Mouse (Mus musculus) NIH3T3 (cell line): ENCODE results near the gene Nup210l.
A peak's percentile ranks its signal among the peaks of the same experiment; 100 is the strongest.

Source experiments
- DNase-seq: peaks from one replicate; pipeline ENCODE4 v3.0.0-alpha.2; 2012; ENCODE audit warnings: low read depth

Nup210l gene

DNA sequence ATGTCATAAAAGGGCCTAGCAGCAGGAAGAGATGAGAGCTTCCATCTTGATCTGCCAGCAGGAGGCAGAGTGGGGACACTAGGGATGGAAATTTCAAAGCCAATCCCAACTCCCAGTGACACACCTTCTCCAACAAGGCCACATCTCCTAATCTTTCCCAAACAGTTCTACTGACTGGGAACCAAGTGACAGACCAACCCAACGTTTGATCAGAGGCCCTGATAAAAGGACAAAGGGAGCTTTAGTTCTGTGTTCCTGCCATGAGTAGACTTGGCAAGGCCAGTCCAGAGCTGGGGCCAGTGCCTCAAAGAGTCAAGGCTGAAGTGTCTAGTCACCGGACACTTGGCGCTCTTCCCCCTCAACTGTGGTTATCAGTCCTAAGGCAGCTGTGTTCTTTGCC, 57.6 kb downstream of the Nup210l start:
- DNase-seq = peak; percentile 14

DNA sequence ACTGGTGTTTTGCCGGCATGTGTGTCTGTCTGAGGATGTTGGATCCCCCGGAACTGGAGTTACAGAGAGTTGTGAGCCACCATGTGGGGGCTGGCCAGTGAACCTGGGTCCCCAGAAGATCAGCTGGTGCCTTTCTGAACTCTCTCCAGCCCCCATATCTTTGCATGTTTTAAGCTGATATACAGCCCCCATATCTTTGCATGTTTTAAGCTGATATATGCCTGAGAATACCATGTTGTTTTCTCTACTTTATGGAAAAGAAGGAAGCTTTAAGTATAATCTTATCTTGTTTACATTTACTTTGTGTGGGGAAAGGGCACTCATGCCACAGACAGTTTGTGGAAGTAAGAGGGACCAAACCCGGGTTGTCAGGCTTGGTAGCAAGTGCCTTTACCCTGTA, 75.6 kb downstream of the Nup210l start:
- DNase-seq = no peak

DNA sequence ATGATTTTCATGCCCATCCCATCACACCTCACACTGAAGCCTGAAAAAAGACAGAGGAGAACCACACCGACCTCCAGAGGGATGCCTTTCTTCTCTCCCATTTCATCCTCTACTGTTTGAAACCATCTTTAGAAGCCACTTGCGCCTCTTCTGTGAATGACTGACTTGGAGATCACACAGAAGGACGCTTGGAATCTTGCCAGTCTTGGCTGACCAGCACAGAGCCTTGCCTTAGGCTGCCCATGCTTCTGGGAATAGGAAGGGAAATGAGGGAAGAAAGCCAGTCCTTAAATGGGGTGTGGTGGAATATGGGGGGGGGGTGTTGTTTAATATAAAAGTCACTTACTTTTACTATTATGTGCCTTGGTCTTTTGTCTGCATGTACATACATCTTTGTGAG, 79.6 kb downstream of the Nup210l start:
- DNase-seq = peak; percentile 40

DNA sequence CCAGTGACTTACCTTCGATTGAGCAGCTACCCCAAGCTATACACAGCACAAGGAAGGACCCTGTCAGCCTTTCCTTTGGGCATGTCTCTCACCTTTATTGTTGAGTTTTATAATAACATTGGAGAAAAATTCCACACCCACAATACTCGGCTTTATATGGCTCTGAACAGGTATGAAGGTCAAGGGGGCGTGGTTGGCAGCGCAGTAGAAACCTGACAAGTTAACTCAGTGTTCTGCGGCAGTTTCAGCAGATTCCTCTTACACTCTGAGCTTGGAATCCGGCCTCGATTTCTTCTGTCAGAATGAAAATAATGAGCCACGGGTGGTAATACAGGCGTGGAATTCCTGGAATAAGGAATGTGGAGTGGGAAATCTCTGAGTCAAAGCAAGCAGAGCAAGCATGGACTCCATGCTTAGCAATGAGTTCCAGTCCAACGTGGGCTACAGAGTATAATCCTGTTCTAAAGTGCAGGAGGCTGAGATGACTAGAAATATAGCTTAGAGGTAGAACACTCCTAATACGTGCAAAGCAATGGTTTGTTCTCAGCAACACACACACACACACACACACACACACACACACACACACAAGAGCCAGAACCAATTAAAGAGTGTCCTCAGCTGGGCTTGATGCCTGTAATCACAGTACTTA, 87.1 kb downstream of the Nup210l start:
- no peak for DNase-seq

DNA sequence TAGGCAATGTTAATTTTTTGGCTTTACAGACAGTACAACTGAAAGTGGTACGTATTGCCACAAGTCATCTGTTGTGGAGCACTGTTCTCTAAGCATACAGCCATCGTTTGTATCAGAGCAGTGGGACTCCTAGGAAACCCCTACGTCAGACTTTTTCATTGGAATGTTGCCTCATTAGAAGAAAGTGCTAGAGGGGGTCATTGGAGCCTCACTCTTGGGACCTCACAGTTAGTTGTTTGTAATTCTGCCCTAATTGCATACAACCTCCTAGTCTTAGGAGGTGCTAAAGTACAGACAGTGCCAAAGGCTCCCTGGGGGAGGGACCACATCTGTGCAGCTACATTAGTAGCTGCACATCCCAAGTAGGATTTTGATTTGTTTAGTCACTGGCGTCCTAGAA, 90.8 kb downstream of the Nup210l start:
- no peak for DNase-seq

DNA sequence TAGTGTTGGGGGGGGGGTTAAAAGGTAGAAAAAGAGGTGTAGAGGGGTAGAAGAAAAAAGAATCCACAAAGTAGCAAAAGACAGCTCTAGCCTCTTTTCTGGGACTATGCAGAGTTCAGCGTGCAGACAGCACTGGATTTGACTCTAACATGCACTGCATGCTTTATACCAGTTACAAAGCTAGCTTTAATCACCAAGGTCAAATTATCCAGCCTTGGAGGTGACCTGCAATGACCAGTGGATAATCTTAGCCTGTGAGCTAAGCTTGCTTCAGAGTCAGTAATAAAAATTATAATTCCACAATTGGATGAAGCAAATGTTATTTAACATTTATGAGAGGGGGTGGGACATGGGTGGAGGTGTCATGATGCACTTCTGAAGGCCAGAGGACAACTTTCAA, 91.7 kb downstream of the Nup210l start:
- no peak for DNase-seq

DNA sequence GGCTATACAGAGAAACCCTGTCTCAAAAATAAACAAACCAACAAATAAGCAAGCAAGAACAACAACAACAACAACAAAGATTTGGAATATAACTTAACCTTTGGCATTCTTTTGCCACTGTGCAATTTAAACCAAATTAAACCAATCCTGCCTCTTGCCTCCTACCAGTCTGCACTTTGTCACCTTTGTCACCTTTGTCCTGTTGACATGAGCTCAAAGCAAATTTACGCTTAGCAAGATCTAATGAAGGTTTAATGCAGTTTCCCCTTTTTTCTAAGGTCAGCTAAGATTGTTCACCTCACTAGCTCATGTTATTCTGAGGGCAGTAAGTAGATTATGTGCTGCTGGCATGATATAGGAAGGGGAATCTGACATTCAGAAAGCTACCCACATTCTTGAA, 93.6 kb downstream of the Nup210l start:
- no peak for DNase-seq

DNA sequence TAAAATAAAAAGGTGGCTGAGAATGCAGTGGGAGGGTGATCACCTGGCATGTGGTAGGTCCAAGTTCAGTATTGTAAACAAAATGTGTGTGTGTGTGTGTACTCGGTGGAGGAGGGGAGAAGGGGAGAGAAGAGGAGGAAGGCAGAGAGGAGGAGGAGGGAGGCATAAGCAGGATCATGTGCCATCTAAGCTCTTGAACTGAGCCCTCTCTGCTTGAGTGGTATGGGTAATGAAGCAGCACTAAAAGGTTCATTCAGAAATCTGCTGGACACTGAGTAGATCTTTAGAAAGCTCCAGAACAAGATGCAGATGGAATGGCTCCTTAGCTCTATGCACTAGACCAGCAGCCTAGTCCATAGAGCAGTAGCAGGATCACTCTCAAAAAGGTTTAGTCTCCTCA, 99.0 kb downstream of the Nup210l start:
- DNase-seq = no peak

DNA sequence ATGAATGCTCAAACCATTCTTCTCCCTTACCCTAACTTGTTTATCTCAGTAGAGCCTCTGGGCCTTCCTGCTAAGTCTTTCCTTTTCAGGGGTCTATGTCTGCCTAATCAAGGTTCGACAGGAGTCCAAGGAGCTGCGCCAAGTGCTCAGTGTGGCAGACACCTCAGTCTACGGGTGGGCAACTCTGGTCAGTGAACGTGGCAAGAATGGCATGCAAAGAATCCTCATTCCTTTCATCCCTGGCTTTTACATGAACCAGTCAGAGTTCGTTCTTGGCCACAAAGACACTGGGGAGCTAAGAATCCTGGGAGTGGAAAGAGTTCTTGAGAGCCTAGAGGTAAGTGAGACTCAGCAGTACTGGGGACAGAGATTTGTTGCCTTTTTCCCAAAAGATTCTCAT, 99.7 kb downstream of the Nup210l start:
- no peak for DNase-seq

DNA sequence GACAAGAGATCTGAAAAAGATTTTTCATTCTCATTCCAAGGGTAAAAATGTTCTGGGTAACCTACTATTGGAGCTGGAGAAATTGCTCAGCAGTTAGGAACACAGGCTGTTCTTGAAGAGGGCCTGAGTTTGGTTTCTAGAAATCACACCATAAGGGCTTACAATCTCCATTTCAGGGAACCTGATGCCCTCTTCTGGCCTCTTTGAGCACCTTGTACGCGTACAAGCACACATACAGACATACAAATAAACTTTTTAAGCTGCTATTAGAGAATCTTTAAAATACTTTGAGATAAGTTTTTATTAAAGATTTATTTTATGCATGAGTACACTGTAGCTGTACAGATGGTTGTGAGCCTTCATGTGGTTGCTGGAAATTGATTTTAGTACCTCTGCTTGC, 100.7 kb downstream of the Nup210l start:
- no peak for DNase-seq

DNA sequence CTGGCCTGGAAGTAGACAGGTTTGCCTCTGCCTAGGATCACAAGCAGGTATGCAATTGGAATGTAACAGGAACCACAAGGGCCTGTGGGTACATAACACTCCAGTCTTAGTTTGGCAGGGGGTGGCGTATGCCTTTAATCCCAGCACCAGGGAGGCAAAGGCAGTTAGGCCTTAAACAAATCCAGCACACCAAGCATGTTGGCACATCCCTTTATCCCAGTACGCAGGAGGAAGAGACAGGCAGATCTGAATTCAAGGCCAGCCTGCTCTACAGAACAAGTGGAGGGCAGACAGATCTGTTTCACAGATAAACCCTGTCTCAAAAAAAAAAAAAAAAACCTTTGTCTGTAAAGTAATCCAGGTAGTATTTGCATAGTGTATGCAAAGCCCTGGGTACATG, 104.7 kb downstream of the Nup210l start:
- no peak for DNase-seq

DNA sequence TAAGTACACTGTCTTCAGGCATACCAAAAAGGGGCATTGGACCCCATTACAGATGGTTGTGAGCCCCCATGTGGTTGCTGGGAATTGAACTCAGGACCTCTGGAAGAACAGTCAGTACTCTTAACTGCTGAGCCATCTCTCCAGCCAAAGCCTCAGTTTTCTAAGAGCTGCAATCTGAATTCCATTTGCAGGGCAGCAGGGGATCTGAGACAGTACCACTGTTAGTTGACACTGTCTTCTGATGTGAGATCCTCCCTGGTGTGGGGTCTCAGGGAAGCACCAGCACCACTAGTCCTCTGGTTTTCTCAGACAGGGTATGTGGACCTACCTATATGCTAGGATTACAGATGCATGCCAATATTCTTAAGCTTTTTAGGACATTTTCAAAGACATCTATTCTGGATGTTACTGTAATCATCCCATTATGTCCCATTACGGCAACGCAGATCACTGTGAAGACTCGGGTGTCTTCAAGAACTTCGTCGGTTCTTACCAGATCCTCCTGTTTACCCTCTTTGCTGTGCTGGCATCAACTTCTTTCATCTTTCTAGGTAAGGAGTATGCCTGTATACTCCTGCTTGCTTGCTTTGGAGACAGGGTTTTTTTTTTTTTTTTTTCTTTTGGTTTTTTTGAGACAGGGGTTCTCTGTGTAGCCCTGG, 106.1 kb downstream of the Nup210l start:
- DNase-seq = no peak

DNA sequence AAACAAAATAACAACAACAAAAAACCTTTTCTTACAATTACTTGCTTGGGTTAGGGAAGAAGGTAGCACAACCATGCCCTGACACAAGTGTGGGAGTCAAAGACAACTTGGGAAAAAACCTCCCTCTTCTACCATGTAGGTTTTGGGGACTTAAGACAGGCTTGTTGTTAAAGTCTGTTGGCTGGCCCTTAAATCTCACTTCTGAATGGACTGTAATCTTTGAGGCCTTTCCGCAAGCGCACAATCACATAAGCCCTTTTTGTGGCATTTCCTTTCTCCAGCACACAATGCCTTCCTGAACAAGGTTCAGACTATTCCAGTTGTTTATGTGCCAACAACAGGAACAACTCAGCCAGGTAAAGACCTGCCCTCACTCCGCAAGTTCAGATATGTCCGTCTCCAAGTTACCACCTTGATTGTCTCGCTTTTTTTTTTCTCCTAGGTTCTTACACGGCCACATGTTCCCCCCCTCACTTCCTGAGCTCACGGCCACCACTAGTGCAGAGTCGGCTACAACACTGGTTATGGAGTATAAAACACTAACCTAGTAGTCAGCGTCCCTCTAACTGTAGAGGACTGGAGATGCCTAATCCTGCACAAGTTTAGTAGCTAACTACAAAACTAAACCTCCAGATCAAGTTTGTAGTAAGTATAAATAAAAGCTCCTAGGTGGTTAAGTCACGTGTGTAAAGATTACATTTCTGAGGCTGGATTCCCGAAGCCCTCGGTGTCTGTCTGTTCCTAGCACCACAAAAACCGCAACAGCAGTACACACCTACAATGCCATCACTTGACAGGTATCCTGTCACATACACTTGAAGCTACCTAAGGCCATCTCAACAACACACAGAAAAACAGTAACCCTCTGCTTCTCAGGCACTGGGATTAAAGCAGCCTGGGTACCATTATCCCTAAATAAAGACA, 107.8 kb downstream of the Nup210l start:
- DNase-seq = no peak

DNA sequence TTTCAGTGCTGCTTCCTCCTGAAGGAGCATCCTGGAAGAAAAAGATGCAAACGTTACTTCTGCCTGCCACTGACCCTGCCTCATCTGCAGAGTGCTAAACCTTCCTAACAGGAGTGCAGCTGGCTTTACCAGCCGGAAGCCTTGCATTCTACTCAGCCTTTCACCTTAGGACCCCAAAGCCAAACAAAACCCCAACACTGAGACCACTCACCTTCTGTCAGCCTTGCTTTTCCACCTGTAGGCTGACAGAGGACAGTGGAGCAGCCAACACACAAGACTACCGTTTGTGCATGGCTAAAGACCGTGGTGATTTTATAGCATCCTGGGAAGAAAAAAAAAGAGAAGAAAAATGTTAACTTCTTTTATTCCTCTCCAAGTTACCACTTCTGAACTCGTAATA, 108.8 kb downstream of the Nup210l start:
- no peak for DNase-seq

DNA sequence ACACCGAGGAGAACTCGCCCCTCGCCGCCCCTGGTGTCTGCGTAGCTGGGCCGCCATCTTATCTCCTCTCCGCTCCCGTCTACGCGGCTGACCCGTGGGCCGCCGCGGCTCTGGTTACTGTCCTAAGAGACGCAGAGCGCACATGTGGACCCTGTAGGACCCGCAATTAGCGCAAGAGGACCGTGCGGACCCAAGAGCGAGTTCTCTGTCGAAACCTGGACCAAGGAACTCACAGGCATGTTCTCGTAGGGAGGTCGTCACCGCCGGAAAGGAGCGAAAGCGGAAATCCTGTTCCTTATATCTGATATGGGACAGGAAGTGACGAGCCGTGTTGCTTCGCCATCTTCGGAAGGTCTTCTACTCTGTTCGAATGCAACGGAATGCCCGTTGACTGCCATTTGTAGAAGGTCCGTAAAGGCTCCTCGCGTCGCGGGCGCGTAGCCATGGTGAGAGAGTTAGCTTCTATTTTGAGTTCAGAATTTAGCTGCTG, 109.5 kb downstream of the Nup210l start, which contains the start of the genes Rps27 and Rab13:
Gene Rps27, minus strand, starts transcription at position 275 of the 490 bp plus-strand sequence.
Gene Rab13, plus strand, starts transcription at position 319 of the 490 bp plus-strand sequence.
- peak; percentile 97 for DNase-seq

DNA sequence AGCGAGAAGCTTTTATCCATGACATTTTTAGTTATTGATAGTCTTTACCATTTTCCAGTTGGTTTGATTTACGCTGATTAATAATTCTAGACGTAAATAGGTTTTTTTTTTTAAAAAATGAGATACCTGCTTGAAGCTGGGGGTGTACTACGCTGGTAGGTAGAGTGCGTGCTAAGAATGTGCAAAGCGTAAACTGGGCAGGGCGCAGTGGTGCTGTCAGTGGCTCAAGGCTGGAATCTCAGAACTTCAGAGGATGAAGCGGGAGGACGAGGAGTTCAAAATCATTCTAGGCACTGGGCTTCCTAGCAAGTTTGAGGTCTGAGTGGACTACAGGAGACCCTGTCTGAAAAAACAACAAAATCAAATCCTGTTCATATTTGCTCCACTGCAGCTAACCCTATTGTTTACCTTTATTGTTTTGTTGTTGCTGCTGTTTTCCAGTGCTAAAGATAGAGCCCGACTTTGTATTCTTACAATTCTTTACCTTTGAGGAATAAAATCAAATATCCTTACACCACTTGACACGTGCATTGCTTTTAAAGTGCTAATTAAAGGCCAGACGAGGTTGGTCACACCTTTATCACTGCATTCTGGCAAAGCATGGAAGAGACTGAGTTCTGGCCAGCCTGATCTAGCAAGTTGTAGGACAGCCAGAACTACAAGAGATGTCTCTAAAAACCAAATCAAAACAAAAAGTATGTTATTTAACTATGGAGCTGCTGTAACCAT, 110.2 kb downstream of the Nup210l start:
- no peak for DNase-seq

DNA sequence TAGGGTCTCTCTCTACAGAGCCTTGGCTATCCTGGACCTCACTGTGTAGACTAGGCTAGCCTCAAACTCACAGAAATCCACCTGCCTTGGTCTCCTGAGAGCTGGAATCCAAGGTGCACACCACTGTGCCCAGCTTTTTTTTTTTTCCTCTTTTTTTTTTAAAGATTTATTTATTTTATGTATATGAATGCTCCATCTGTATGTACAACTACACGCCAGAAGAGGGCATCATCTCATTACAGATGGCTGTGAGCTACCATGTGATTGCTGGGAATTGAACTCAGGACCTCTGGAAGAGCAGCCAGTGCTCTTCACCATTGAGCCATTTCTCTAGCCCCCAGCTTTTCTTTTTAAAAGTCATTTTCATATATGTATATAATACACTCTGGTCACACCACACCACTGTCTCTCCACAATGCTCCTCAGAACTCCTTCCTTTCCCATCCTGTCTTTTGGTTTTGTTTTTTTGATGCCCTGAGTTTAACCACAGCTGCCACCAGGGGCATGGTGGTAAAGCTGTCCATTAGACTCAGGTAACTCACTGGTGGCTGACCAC, 112.0 kb downstream of the Nup210l start:
- peak; percentile 54 for DNase-seq

DNA sequence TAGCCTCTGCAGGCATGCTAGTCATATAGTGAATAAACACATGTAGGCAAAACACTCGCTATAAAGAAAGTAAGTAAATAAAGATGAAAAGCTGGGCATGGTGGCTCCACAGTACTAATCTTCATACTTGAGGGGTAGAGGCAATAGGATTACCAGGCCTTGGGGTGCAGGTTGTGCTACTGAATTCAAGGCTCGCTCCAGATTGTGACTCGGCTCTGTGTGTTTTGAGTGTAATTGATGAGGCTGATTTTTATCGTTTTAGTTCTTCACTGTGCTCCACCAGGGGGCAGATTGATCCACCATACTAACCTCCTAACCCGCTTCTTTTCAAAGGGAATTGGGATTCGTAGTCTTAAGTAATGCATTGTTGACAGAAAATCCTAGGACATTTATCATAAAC, 116.2 kb downstream of the Nup210l start:
- DNase-seq = peak; percentile 85

DNA sequence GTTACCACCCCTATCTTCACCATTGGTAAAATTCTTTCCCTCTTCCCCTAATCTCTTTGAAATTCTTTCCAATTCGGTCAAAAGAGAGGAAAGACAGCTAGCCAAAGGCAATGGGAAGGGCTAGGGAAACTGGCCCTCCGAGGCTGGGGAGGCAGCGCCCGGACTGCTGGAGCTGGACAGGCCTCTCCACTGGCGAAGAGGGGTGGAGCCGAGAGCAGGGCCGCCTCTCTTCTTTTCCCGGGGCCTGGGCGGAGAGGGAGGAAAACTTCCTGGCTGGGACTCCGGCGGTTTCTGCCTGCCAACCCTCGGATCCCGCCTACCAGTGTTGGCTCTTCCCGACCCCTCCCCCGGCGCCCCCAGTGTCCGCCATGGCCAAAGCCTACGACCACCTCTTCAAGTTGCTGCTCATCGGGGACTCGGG, 116.6 kb downstream of the Nup210l start:
- peak; percentile 89 for DNase-seq

DNA sequence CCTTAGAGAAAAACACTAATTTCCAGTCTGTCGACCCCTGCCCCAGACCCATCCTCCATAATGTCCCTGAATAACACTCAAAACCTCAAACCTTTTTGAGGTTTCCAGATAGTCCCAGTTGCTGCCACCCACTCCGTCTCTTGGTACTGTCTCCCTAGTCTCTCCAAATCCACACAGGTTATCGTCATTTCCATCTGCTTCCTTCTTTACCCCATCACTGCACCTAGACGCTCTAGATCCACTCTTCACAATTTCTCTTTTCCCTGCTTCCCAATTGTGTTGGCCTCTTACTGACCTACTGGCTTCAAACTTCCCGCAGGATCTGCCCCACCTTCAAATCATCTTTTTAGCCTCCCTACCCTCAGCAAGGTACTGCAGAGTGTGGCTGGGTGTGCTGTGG, 117.2 kb downstream of the Nup210l start:
- no peak for DNase-seq

DNA sequence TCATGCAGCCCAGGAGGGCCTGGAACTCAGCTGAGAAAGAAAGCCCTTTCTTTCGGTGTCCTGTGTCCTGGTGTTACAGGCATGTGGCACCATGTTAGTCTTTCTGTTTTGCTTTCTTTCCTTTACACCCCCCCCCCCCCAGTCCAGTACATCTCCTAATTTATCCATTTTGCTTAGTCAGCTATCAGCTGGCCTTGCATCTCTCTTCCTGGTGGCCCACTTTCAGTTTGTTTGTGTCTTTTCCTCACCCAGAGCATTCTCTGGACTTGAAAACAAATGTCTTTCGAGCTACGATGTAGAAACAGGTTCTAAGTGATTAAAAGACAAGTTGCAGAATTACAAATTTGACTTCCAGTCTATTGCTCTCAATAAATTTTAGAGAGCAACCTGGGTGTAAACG, 118.5 kb downstream of the Nup210l start:
- no peak for DNase-seq

DNA sequence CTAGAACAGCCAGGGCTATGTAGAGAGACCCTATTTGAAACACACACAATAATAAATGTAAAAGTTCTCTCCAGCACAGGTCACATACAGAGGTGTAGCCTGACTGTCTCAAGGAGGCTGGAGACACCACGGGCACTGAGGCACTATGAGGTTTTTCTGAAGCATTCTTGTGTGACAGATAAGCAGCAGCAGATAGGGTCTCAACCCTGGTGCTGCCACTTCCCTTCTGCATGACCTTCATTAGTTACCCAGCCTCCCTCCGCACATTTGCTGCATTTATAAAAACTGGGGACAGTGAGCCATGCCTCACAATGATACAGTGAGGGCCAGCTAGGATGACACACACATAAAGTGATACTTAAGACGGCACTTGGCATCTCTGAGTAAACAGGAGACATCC, 119.0 kb downstream of the Nup210l start:
- DNase-seq = no peak
